Mouse (Mus musculus): ENCODE measurements at regions not wholly inside any gene's neighbourhood (a gene's known extent, or its start where the extent isn't known, plus 50 kb on each side); places are given as distances from the start of the nearest gene placed in this dataset.
A peak's percentile ranks its signal among the peaks of the same experiment; 100 is the strongest.

GRCm38 (mm10) chr3:19046610-19047009, 581.9 kb downstream of the 1700064H15Rik start:
- ATAC-seq (replicated peaks; ENCODE audit: low read depth, poor library complexity, severe bottlenecking) = no peak

- no peak for ATAC-seq (replicated peaks; ENCODE audit: low read depth, poor library complexity, severe bottlenecking)
Measured at GRCm38 (mm10) chr3:19055961-19056360, 572.5 kb downstream of the 1700064H15Rik start.

GRCm38 (mm10) chr3:19056623-19057022, 571.9 kb downstream of the 1700064H15Rik start:
- ATAC-seq (replicated peaks; ENCODE audit: low read depth, poor library complexity, severe bottlenecking) = no peak

GRCm38 (mm10) chr3:19059906-19060870, 568.3 kb downstream of the 1700064H15Rik start:
- no peak for ATAC-seq (replicated peaks; ENCODE audit: low read depth, poor library complexity, severe bottlenecking)

GRCm38 (mm10) chr3:19061488-19062248, 566.8 kb downstream of the 1700064H15Rik start:
- ATAC-seq (replicated peaks; ENCODE audit: low read depth, poor library complexity, severe bottlenecking) = no peak

GRCm38 (mm10) chr3:19062249-19062859, 566.1 kb downstream of the 1700064H15Rik start:
- peak; percentile 56 for ATAC-seq (replicated peaks; ENCODE audit: low read depth, poor library complexity, severe bottlenecking)

GRCm38 (mm10) chr3:19067141-19067757, 561.2 kb downstream of the 1700064H15Rik start:
- no peak for ATAC-seq (replicated peaks; ENCODE audit: low read depth, poor library complexity, severe bottlenecking)
